19 mouse cellular contexts compared by ENCODE assay signal in genomic region chr13:113121326-113121725, GRCm38 (mm10). TPM values are rescaled to one million over a fixed set of nuclear protein-coding genes. Genes with fewer than 3 reads are reported as not detected.
"Had no signal": no experiment of that assay in that cellular context is flagged by ENCODE, and none has a peak within 500 bp of the region (broad histone marks: within the 10 kb centered on the region; RNA-seq: fewer than 3 reads in every experiment).

No protein-coding gene starts in this region.

- H3K4me3 ChIP-seq: neural tube, embryonic 12.5 days; neural tube, embryonic 13.5 days; neural tube, embryonic 15.5 days; stomach, embryonic 15.5 days had no signal

- H3K36me3 ChIP-seq: neural tube, embryonic 12.5 days; neural tube, embryonic 13.5 days; neural tube, embryonic 15.5 days; stomach, embryonic 15.5 days had no signal

- H3K9ac ChIP-seq: neural tube, embryonic 12.5 days; neural tube, embryonic 13.5 days; neural tube, embryonic 15.5 days; stomach, embryonic 15.5 days had no signal

- H3K27me3 ChIP-seq: neural tube, embryonic 12.5 days; neural tube, embryonic 13.5 days; neural tube, embryonic 15.5 days; stomach, embryonic 15.5 days had no signal

- H3K4me2 ChIP-seq: neural tube, embryonic 12.5 days; neural tube, embryonic 13.5 days; neural tube, embryonic 15.5 days; stomach, embryonic 15.5 days had no signal

- H3K9me3 ChIP-seq: neural tube, embryonic 12.5 days; neural tube, embryonic 13.5 days; neural tube, embryonic 15.5 days; stomach, embryonic 15.5 days had no signal

- H3K27ac ChIP-seq: neural tube, embryonic 12.5 days; neural tube, embryonic 13.5 days; neural tube, embryonic 15.5 days; stomach, embryonic 15.5 days; stomach, postnatal 0 days had no signal

- DNase-seq: retina, postnatal 1 day; right cerebral cortex, adult 18-20 months; right cerebral cortex, postnatal 14 days; right cerebral cortex, postnatal 25 days; right cerebral cortex, postnatal 4 days; spleen, adult 18-20 months; thymus, adult 18-20 months; thymus, adult 2 months; thymus, postnatal 14 days; thymus, postnatal 25 days; thymus, postnatal 36 days; thymus, postnatal 4 days had no signal

- H3K4me1 ChIP-seq: neural tube, embryonic 12.5 days; neural tube, embryonic 13.5 days; neural tube, embryonic 15.5 days; stomach, embryonic 15.5 days had no signal

RNA-seq across cellular contexts. Expression of gene Gzma, which starts 20.5 kb away (rescaled TPM):
- polyA plus RNA-seq: neural tube, embryonic 12.5 days; neural tube, embryonic 13.5 days; neural tube, embryonic 14.5 days; neural tube, embryonic 15.5 days; stomach, embryonic 14.5 days had no signal
